Mouse (Mus musculus) lung, embryonic 16.5 days (tissue): ENCODE data around the gene Gramd4. TPM values are rescaled to one million over a fixed set of nuclear protein-coding genes. Genes with fewer than 3 reads are reported as not detected.

ENCODE experiments used
- ATAC-seq: fragments of 200-750 bp; cut with Nextera tagmentation; 2 replicates; pipeline ENCODE4 v1.8.0; 2017; ENCODE audit warnings: low read depth, mild to moderate bottlenecking, moderate library complexity
- H3K27ac ChIP-seq: fragments of 300-500 bp; sonication (generic); 2 replicates; pipeline ENCODE4 v1.5.1; 2014; ENCODE audit warnings: mild to moderate bottlenecking, control low read depth, low read length
- H3K27me3 ChIP-seq: fragments of 300-500 bp; sonication (generic); 2 replicates; pipeline ENCODE4 v1.6.1; 2014; ENCODE audit warnings: low read depth, low read length, mixed read lengths; ENCODE audit not compliant: control insufficient read depth, insufficient read depth
- H3K36me3 ChIP-seq: fragments of 300-500 bp; sonication (generic); 2 replicates; pipeline ENCODE4 v1.6.1; 2014; ENCODE audit warnings: low read length; ENCODE audit not compliant: control insufficient read depth, insufficient read depth
- H3K4me1 ChIP-seq: fragments of 300-500 bp; sonication (generic); replicated peaks from 2 replicates; pipeline ENCODE4 v1.6.1; 2014; ENCODE audit warnings: low read length, mixed read lengths; ENCODE audit not compliant: control insufficient read depth, insufficient read depth
- H3K4me2 ChIP-seq: fragments of 300-500 bp; sonication (generic); 2 replicates; pipeline ENCODE4 v1.6.1; 2014; ENCODE audit warnings: low read depth, low read length, control low read depth
- H3K4me3 ChIP-seq: fragments of 300-500 bp; sonication (generic); 2 replicates; pipeline ENCODE4 v1.5.1; 2014; ENCODE audit warnings: mild to moderate bottlenecking, low read length, control low read depth
- H3K9ac ChIP-seq: fragments of 300-500 bp; sonication (generic); 2 replicates; pipeline ENCODE4 v1.6.1; 2014; ENCODE audit warnings: low read length, control low read depth
- H3K9me3 ChIP-seq: fragments of 300-500 bp; sonication (generic); 2 replicates; pipeline ENCODE4 v1.6.1; 2016; ENCODE audit warnings: low read length; ENCODE audit not compliant: control insufficient read depth
- WGBS: fragments of 180-500 bp; shearing (Covaris S2); extraction: QIAGEN DNeasy Blood & Tissue Kit; methylation state at CpG from one replicate; pipeline ENCODE4 v1.1.7; 2014; 5-methylcytosine and 5-hydroxymethylcytosine counted together
- polyA plus RNA-seq: library from polyadenylated mRNA; unstranded; fragments of >200 nt; fragmentation: Nextera tagmentation; extraction: Ambion mirVana; gene quantifications from 2 replicates; pipeline ENCODE4 v1.2.1, GENCODE M21; 2015

Gene Gramd4
- polyA plus RNA-seq, 1 experiment from 2014 or later, result 11.2 TPM

GRCm38 (mm10) chr15:86057908-86058307 lies 413 bp downstream of the Gramd4 start:
- Histone ChIP-seq H3K4me3 (peak overlapping the region; percentile 85), H3K9me3 (no peaks in the 10 kb centered on the region), H3K4me2 (peak overlapping the region; percentile 80), H3K36me3 (no peaks in the 10 kb centered on the region), H3K27ac (peak overlapping the region; percentile 66), H3K9ac (peak overlapping the region; percentile 92), H3K4me1 (peaks cover 36% of the 10 kb centered on the region), H3K27me3 (no peaks in the 10 kb centered on the region)
- 10% methylated on average over 7 of the region's 7 CpGs for WGBS
- ATAC-seq, result peak; percentile 23

GRCm38 (mm10) chr15:86058394-86058915 lies 960 bp downstream of the Gramd4 start:
- Histone ChIP-seq H3K9ac (peak overlapping the region; percentile 92), H3K4me3 (peak overlapping the region; percentile 85), H3K27me3 (no peaks in the 10 kb centered on the region), H3K9me3 (no peaks in the 10 kb centered on the region), H3K4me1 (peaks cover 36% of the 10 kb centered on the region), H3K36me3 (no peaks in the 10 kb centered on the region), H3K27ac (peak overlapping the region; percentile 66), H3K4me2 (peak overlapping the region; percentile 80)
- WGBS, result under 1% methylated on average over 46 of the region's 70 CpGs
- peak; percentile 80 for ATAC-seq

GRCm38 (mm10) chr15:86058931-86059834 lies 1.7 kb downstream of the Gramd4 start:
- WGBS, result 2% methylated on average over 47 of the region's 49 CpGs
- H3K27me3 ChIP-seq, result no peaks in the 10 kb centered on the region
- H3K27ac ChIP-seq, result peak overlapping the region; percentile 60
- H3K4me2 ChIP-seq, result peak overlapping the region; percentile 80
- H3K9me3 ChIP-seq, result no peaks in the 10 kb centered on the region
- peak; percentile 29; the same call in 1 of the 2 replicates for ATAC-seq
- H3K4me3 ChIP-seq, result peak overlapping the region; percentile 85
- peaks cover 36% of the 10 kb centered on the region for H3K4me1 ChIP-seq
- no peaks in the 10 kb centered on the region for H3K36me3 ChIP-seq
- H3K9ac ChIP-seq, result peak overlapping the region; percentile 92

GRCm38 (mm10) chr15:86059835-86060380 lies 2.4 kb downstream of the Gramd4 start:
- H3K27ac ChIP-seq, result no peak overlapping the region
- ATAC-seq, result no peak
- WGBS, result 71% methylated on average over 7 of the region's 7 CpGs
- H3K4me2 ChIP-seq, result peak overlapping the region; percentile 80
- no peaks in the 10 kb centered on the region for H3K36me3 ChIP-seq
- H3K4me3 ChIP-seq, result peak overlapping the region; percentile 85
- peaks cover 36% of the 10 kb centered on the region for H3K4me1 ChIP-seq
- H3K9me3 ChIP-seq, result no peaks in the 10 kb centered on the region
- no peaks in the 10 kb centered on the region for H3K27me3 ChIP-seq
- peak overlapping the region; percentile 92; the same call in 1 of the 2 replicates for H3K9ac ChIP-seq

- ATAC-seq, result no peak
- 62% methylated on average over 12 of the region's 12 CpGs for WGBS
- peaks cover 36% of the 10 kb centered on the region for H3K4me1 ChIP-seq
- no peak overlapping the region for H3K4me2 ChIP-seq
- no peak overlapping the region for H3K4me3 ChIP-seq
- H3K27ac ChIP-seq, result no peak overlapping the region
- no peaks in the 10 kb centered on the region for H3K9me3 ChIP-seq
- no peaks in the 10 kb centered on the region for H3K27me3 ChIP-seq
- no peak overlapping the region; the same call in none of the 2 replicates for H3K9ac ChIP-seq
- H3K36me3 ChIP-seq, result no peaks in the 10 kb centered on the region
Observed at GRCm38 (mm10) chr15:86060581-86060980, 3.1 kb downstream of the Gramd4 start.

- Histone ChIP-seq H3K4me1 (peaks cover 36% of the 10 kb centered on the region), H3K9me3 (no peaks in the 10 kb centered on the region), H3K27me3 (no peaks in the 10 kb centered on the region), H3K4me2 (no peak overlapping the region), H3K27ac (no peak overlapping the region), H3K4me3 (no peak overlapping the region), H3K36me3 (no peaks in the 10 kb centered on the region), H3K9ac (no peak overlapping the region)
- ATAC-seq, result no peak
- WGBS, result 80% methylated on average over 7 of the region's 7 CpGs
Observed at GRCm38 (mm10) chr15:86061221-86061620, 3.7 kb downstream of the Gramd4 start.

- Histone ChIP-seq H3K27ac (no peak overlapping the region), H3K27me3 (no peaks in the 10 kb centered on the region), H3K9me3 (no peaks in the 10 kb centered on the region), H3K4me2 (no peak overlapping the region), H3K4me1 (peaks cover 39% of the 10 kb centered on the region), H3K9ac (no peak overlapping the region; the same call in 1 of the 2 replicates), H3K36me3 (no peaks in the 10 kb centered on the region), H3K4me3 (no peak overlapping the region)
- 61% methylated on average over 6 of the region's 6 CpGs for WGBS
- no peak for ATAC-seq
Observed at GRCm38 (mm10) chr15:86061848-86062481, 4.5 kb downstream of the Gramd4 start.

GRCm38 (mm10) chr15:86064191-86064849 lies 6.8 kb downstream of the Gramd4 start:
- Histone ChIP-seq H3K4me1 (peaks cover 41% of the 10 kb centered on the region), H3K9ac (no peak overlapping the region), H3K9me3 (no peaks in the 10 kb centered on the region), H3K4me3 (no peak overlapping the region), H3K27me3 (no peaks in the 10 kb centered on the region), H3K36me3 (no peaks in the 10 kb centered on the region), H3K4me2 (no peak overlapping the region), H3K27ac (no peak overlapping the region)
- WGBS, result 82% methylated on average over 8 of the region's 8 CpGs
- ATAC-seq, result no peak
